Mouse (Mus musculus): Measurements from ENCODE around the gene N4bp3.

GRCm38 (mm10) chr11:51679466-51679865 is 28.8 kb upstream of the N4bp3 start:
- TF ChIP-seq CTCF (IDR thresholded peaks at IDR 0.05; ENCODE audit: insufficient read depth, low read length) (no peak), POLR2A (IDR thresholded peaks at IDR 0.05; ENCODE audit: borderline replicate concordance, extremely low read depth, low read depth, low read length) (no peak)

All from lung, adult 2 months (tissue).